Mouse (Mus musculus): ENCODE data around the gene Mad1l1. TPM values are rescaled to one million over a fixed set of nuclear protein-coding genes. Genes with fewer than 3 reads are reported as not detected.

Mad1l1 gene
- polyA plus RNA-seq, 1 experiment, result 29.9 TPM

GRCm38 (mm10) chr5:140228306-140228705, 93.0 kb downstream of the Mad1l1 start:
- no peak for TF ChIP-seq POLR2A (IDR thresholded peaks at IDR 0.05; ENCODE audit: borderline replicate concordance, extremely low read depth, insufficient read depth, insufficient read length, poor library complexity, severe bottlenecking)
- TF ChIP-seq CTCF (IDR thresholded peaks at IDR 0.05; ENCODE audit: borderline replicate concordance, extremely low read depth, insufficient read depth, insufficient read length), result no peak
- peak; percentile 25 for DNase-seq (ENCODE audit: low read depth)

- no peak for TF ChIP-seq CTCF (IDR thresholded peaks at IDR 0.05; ENCODE audit: borderline replicate concordance, extremely low read depth, insufficient read depth, insufficient read length)
- TF ChIP-seq POLR2A (IDR thresholded peaks at IDR 0.05; ENCODE audit: borderline replicate concordance, extremely low read depth, insufficient read depth, insufficient read length, poor library complexity, severe bottlenecking), result no peak
- DNase-seq (ENCODE audit: low read depth), result no peak
Observed at GRCm38 (mm10) chr5:140226871-140227270, 94.5 kb downstream of the Mad1l1 start.

GRCm38 (mm10) chr5:140225881-140226280, 95.5 kb downstream of the Mad1l1 start:
- DNase-seq (ENCODE audit: low read depth), result no peak
- TF ChIP-seq POLR2A (IDR thresholded peaks at IDR 0.05; ENCODE audit: borderline replicate concordance, extremely low read depth, insufficient read depth, insufficient read length, poor library complexity, severe bottlenecking), result no peak
- no peak for TF ChIP-seq CTCF (IDR thresholded peaks at IDR 0.05; ENCODE audit: borderline replicate concordance, extremely low read depth, insufficient read depth, insufficient read length)

GRCm38 (mm10) chr5:140225103-140225502, 96.2 kb downstream of the Mad1l1 start:
- TF ChIP-seq POLR2A (IDR thresholded peaks at IDR 0.05; ENCODE audit: borderline replicate concordance, extremely low read depth, insufficient read depth, insufficient read length, poor library complexity, severe bottlenecking), result no peak
- no peak for TF ChIP-seq CTCF (IDR thresholded peaks at IDR 0.05; ENCODE audit: borderline replicate concordance, extremely low read depth, insufficient read depth, insufficient read length)
- no peak for DNase-seq (ENCODE audit: low read depth)

GRCm38 (mm10) chr5:140223070-140224053, 98.0 kb downstream of the Mad1l1 start:
- DNase-seq (ENCODE audit: low read depth), result peak; percentile 84

GRCm38 (mm10) chr5:140221016-140221650, 100.2 kb downstream of the Mad1l1 start:
- TF ChIP-seq POLR2A (IDR thresholded peaks at IDR 0.05; ENCODE audit: borderline replicate concordance, extremely low read depth, insufficient read depth, insufficient read length, poor library complexity, severe bottlenecking) (no peak), CTCF (IDR thresholded peaks at IDR 0.05; ENCODE audit: borderline replicate concordance, extremely low read depth, insufficient read depth, insufficient read length) (no peak)
- no peak for DNase-seq (ENCODE audit: low read depth)

More at GRCm38 (mm10) chr5:140223070-140224053, 98.0 kb downstream of the Mad1l1 start:
- TF ChIP-seq POLR2A (IDR thresholded peaks at IDR 0.05; ENCODE audit: borderline replicate concordance, extremely low read depth, insufficient read depth, insufficient read length, poor library complexity, severe bottlenecking) (no peak), CTCF (IDR thresholded peaks at IDR 0.05; ENCODE audit: borderline replicate concordance, extremely low read depth, insufficient read depth, insufficient read length) (no peak)

GRCm38 (mm10) chr5:140219252-140219651, 102.1 kb downstream of the Mad1l1 start:
- DNase-seq (ENCODE audit: low read depth), result no peak
- no peak for TF ChIP-seq POLR2A (IDR thresholded peaks at IDR 0.05; ENCODE audit: borderline replicate concordance, extremely low read depth, insufficient read depth, insufficient read length, poor library complexity, severe bottlenecking)

- no peak for DNase-seq (ENCODE audit: low read depth)
- TF ChIP-seq CTCF (IDR thresholded peaks at IDR 0.05; ENCODE audit: borderline replicate concordance, extremely low read depth, insufficient read depth, insufficient read length), result no peak
- no peak for TF ChIP-seq POLR2A (IDR thresholded peaks at IDR 0.05; ENCODE audit: borderline replicate concordance, extremely low read depth, insufficient read depth, insufficient read length, poor library complexity, severe bottlenecking)
Observed at GRCm38 (mm10) chr5:140217900-140218299, 103.5 kb downstream of the Mad1l1 start.

- DNase-seq (ENCODE audit: low read depth), result no peak
- TF ChIP-seq POLR2A (IDR thresholded peaks at IDR 0.05; ENCODE audit: borderline replicate concordance, extremely low read depth, insufficient read depth, insufficient read length, poor library complexity, severe bottlenecking) (no peak), CTCF (IDR thresholded peaks at IDR 0.05; ENCODE audit: borderline replicate concordance, extremely low read depth, insufficient read depth, insufficient read length) (no peak)
Observed at GRCm38 (mm10) chr5:140217083-140217482, 104.3 kb downstream of the Mad1l1 start.

- no peak for TF ChIP-seq POLR2A (IDR thresholded peaks at IDR 0.05; ENCODE audit: borderline replicate concordance, extremely low read depth, insufficient read depth, insufficient read length, poor library complexity, severe bottlenecking)
- TF ChIP-seq CTCF (IDR thresholded peaks at IDR 0.05; ENCODE audit: borderline replicate concordance, extremely low read depth, insufficient read depth, insufficient read length), result no peak
- no peak for DNase-seq (ENCODE audit: low read depth)
Observed at GRCm38 (mm10) chr5:140215471-140216087, 105.8 kb downstream of the Mad1l1 start.

- no peak for DNase-seq (ENCODE audit: low read depth)
Observed at GRCm38 (mm10) chr5:140213001-140213400, 108.4 kb downstream of the Mad1l1 start.

More at GRCm38 (mm10) chr5:140213001-140213400, 108.4 kb downstream of the Mad1l1 start:
- TF ChIP-seq CTCF (IDR thresholded peaks at IDR 0.05; ENCODE audit: borderline replicate concordance, extremely low read depth, insufficient read depth, insufficient read length) (no peak), POLR2A (IDR thresholded peaks at IDR 0.05; ENCODE audit: borderline replicate concordance, extremely low read depth, insufficient read depth, insufficient read length, poor library complexity, severe bottlenecking) (no peak)
